Mouse (Mus musculus): Measurements from ENCODE around the gene Krt1. TPM values are rescaled to one million over a fixed set of nuclear protein-coding genes. Genes with fewer than 3 reads are reported as not detected.

Krt1 gene
- polyA plus RNA-seq, 1 experiment: not detected

DNA sequence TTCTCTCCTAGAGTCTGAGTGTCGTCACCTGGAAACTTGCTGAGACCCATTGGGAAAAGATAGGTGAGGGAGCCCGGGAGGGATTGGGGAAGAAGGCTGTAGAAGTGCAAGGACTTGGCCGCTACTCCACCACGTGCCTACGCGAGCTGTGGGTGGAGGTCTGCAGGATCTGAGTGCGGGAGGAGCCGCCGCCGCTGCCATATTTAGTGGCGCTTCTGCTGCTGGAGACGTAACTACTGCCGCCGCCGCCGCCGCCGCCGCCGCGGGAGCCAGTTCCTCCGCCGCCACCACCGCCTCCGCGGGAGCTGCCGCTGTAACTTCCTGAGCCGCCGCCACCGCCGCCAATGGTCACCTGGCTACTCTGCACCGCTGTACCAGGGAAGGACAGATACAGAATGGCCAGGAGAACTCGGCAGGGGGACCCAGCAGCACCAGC, 9.2 kb upstream of the Krt1 start:
- peaks cover 84% of the 10 kb centered on the region for H3K27me3 ChIP-seq (replicated peaks)
- H3K4me3 ChIP-seq (replicated peaks): peak overlapping the region; percentile 78
- no peaks in the 10 kb centered on the region for H3K9me3 ChIP-seq
- no peaks in the 10 kb centered on the region for H3K36me3 ChIP-seq (replicated peaks; ENCODE audit: low read length)
- TF ChIP-seq GATA1 (IDR thresholded peaks at IDR 0.05; ENCODE audit: borderline replicate concordance, low read length) (no peak), FLI1 (IDR thresholded peaks at IDR 0.05; ENCODE audit: low read length) (no peak)
- peaks cover 7% of the 10 kb centered on the region; the same call in 1 of the 2 replicates for H3K4me1 ChIP-seq

DNA sequence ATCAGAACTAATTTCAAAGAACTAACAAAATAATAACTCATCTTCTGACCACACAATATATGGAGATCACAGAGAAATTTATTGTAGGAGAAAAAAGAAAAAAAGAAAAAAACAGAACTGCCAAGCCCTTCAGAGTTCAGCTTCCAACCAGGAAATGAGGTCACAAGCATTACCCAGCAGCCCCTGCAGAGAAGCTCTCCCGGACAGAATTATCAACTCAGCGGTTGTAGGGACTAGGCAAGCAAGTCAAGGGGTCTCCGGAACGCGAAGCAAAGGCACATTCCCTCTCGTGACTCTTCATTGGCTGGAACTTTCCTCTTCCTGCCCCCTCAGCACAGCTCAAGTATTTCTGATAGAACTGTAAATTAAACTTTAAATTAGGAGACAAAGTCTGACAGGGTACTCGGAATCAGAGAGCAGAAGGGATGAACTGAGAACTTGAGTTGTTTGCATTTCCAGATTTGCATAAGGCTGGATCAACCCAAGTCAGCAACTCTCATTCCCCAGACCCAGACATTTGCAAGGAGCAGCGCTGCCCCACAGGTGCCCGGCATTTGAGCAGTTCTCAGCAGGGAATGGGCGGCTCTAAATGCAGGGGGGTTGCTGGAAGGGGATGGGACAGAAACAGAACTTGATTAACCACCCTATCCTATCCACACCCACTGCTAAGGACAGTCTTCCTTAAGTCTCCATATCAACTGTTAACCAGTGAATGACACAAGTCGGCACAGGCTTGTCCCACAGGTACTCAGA, 8.3 kb upstream of the Krt1 start:
- Histone ChIP-seq H3K27me3 (replicated peaks) (peaks cover 88% of the 10 kb centered on the region), H3K4me1 (peaks cover 7% of the 10 kb centered on the region; the same call in 1 of the 2 replicates)

DNA sequence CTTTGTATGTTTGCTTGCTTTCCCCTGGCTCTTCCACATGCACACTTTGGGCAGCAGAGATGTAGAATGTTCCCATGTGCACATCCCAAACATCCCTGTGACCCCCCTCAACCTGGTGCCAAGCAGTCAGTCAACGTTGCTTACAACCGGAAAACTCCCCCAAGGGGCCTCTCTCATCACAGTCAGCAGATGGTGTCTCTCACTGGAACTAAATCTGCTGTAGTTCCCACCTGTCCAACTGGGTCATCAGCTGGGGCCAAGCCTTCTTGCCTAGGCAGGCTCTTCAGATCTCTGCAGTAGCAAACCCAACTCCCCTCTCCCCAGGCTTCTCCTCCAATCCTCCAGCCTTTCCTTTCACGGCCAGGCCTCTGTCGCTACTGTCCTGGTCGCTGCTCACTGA, 6.1 kb upstream of the Krt1 start:
- Histone ChIP-seq H3K4me3 (replicated peaks) (no peak overlapping the region), H3K36me3 (replicated peaks; ENCODE audit: low read length) (no peaks in the 10 kb centered on the region), H3K9me3 (no peaks in the 10 kb centered on the region), H3K27me3 (replicated peaks) (peaks cover 91% of the 10 kb centered on the region), H3K4me1 (peaks cover 7% of the 10 kb centered on the region; the same call in 1 of the 2 replicates)
- no peak for TF ChIP-seq GATA1 (IDR thresholded peaks at IDR 0.05; ENCODE audit: borderline replicate concordance, low read length)
- TF ChIP-seq FLI1 (IDR thresholded peaks at IDR 0.05; ENCODE audit: low read length): no peak

More for the DNA sequence above, 8.3 kb upstream of the Krt1 start:
- Histone ChIP-seq H3K9me3 (no peaks in the 10 kb centered on the region), H3K36me3 (replicated peaks; ENCODE audit: low read length) (no peaks in the 10 kb centered on the region), H3K4me3 (replicated peaks) (no peak overlapping the region)
- no peak for TF ChIP-seq GATA1 (IDR thresholded peaks at IDR 0.05; ENCODE audit: borderline replicate concordance, low read length)
- no peak for TF ChIP-seq FLI1 (IDR thresholded peaks at IDR 0.05; ENCODE audit: low read length)

DNA sequence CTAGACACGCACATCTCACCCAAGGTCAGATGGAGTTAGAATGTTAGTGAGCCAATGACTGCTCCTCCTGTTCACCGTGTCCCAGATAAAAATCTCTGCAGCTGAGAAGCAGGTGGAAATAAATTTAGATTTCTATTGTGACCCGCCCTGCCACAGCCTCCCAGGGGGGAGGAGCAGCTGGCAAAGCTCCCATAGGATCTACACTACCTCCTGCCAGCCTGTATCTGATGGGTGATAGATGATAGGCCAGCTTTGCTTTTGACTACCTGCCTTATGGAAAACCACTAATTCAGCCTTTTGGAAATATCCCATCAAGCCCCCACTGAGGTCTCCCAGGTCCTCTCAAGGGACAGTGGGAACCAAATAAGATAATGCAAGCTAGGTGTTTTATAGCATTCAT, 5.1 kb upstream of the Krt1 start:
- TF ChIP-seq FLI1 (IDR thresholded peaks at IDR 0.05; ENCODE audit: low read length) (no peak), GATA1 (IDR thresholded peaks at IDR 0.05; ENCODE audit: borderline replicate concordance, low read length) (no peak)
- Histone ChIP-seq H3K9me3 (no peaks in the 10 kb centered on the region), H3K36me3 (replicated peaks; ENCODE audit: low read length) (no peaks in the 10 kb centered on the region), H3K27me3 (replicated peaks) (peaks cover 87% of the 10 kb centered on the region), H3K4me3 (replicated peaks) (no peak overlapping the region), H3K4me1 (peaks cover 7% of the 10 kb centered on the region; the same call in 1 of the 2 replicates)

DNA sequence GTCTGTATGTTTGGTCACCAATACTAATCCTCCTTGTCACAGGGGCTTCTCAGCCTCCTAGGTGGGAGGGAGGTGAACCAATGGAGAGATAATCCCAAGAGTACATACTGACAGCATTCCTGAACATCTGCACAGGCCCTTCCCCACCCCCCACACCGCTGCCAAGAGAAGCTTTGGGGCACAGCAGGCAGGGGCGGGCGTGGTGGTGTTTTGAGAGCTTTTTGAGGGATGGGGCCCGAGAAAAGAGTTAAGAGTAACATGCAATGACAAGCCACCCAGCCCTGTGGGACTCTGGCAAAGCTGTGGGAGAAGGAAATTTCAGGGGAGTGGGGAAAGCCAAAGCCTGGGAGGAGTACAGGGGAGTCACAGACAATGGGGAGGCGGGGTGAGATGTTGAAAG, 3.7 kb upstream of the Krt1 start:
- Histone ChIP-seq H3K4me3 (replicated peaks) (no peak overlapping the region), H3K4me1 (no peaks in the 10 kb centered on the region; the same call in 1 of the 2 replicates), H3K36me3 (replicated peaks; ENCODE audit: low read length) (no peaks in the 10 kb centered on the region), H3K9me3 (no peaks in the 10 kb centered on the region), H3K27me3 (replicated peaks) (peaks cover 80% of the 10 kb centered on the region)
- TF ChIP-seq GATA1 (IDR thresholded peaks at IDR 0.05; ENCODE audit: borderline replicate concordance, low read length) (no peak), FLI1 (IDR thresholded peaks at IDR 0.05; ENCODE audit: low read length) (no peak)

DNA sequence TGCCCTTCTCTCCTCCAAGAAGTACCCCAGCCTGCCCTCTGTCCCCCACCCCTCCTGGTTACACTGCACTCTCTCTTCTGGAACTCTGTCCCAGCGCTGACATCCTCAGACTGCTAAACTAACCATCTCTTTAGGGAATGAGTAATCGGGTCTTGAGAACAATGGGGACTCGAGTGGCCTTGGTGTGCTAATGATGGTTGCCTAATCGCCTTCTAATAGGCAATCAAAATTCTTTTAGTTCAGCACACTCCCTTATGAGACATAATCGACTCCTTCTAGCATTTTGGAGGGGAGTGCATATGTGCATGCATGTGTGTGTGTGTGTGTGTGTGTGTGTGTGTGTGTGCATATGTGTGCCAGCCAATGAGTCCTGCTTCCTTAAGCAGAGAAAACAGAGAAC, 2.0 kb upstream of the Krt1 start:
- H3K9me3 ChIP-seq: no peaks in the 10 kb centered on the region
- TF ChIP-seq FLI1 (IDR thresholded peaks at IDR 0.05; ENCODE audit: low read length) (no peak), GATA1 (IDR thresholded peaks at IDR 0.05; ENCODE audit: borderline replicate concordance, low read length) (no peak)
- no peak overlapping the region for H3K4me3 ChIP-seq (replicated peaks)
- no peaks in the 10 kb centered on the region for H3K4me1 ChIP-seq
- peaks cover 79% of the 10 kb centered on the region for H3K27me3 ChIP-seq (replicated peaks)
- H3K36me3 ChIP-seq (replicated peaks; ENCODE audit: low read length): no peaks in the 10 kb centered on the region

DNA sequence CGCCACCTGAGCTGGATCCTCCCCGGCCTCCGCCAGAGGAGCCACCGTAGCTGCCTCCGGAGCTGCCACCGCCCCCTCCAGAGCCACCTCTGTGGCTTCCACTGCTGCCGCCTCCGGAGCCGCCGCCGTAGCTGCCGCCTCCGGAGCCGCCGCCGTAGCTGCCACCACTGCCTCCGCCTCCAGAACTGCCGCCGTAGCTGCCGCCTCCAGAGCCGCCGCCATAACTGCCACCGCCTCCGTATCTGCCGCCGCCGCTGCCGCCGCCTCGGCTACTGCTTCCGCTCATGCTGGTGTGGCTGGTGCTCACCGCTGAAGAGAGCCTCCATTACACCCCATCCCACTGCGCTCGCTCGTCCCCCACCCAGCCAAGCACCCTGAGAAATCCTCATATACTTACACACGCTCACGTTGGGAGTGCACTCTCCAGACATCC, 4.6 kb downstream of the Krt1 start:
- H3K9me3 ChIP-seq: no peaks in the 10 kb centered on the region
- H3K4me3 ChIP-seq (replicated peaks): peak overlapping the region; percentile 81
- no peaks in the 10 kb centered on the region for H3K36me3 ChIP-seq (replicated peaks; ENCODE audit: low read length)
- H3K4me1 ChIP-seq: peaks cover 12% of the 10 kb centered on the region
- peaks cover 76% of the 10 kb centered on the region for H3K27me3 ChIP-seq (replicated peaks)
- TF ChIP-seq FLI1 (IDR thresholded peaks at IDR 0.05; ENCODE audit: low read length) (no peak), GATA1 (IDR thresholded peaks at IDR 0.05; ENCODE audit: borderline replicate concordance, low read length) (no peak)

DNA sequence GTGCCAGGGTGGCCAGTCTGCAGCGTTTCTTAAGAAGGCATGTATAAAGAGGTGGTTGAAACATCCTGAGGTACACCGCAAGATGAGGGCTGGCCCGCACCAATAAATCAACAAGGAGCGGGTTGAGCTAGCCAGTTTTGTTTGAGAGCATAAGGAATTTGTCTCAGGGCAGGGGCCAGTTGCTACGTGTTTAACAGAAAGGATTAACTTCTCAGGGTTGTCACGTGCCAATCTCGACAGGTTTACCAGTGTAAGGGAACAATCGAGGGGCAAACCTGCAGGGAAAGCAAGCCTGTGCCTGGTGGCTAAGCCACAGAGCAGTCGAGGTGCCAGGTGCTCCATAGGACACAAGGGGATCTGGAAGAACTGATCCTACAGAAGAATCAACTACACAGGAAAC, 7.4 kb downstream of the Krt1 start:
- Histone ChIP-seq H3K36me3 (replicated peaks; ENCODE audit: low read length) (no peaks in the 10 kb centered on the region), H3K4me1 (peaks cover 12% of the 10 kb centered on the region), H3K9me3 (no peaks in the 10 kb centered on the region), H3K27me3 (replicated peaks) (peaks cover 78% of the 10 kb centered on the region), H3K4me3 (replicated peaks) (no peak overlapping the region)
- no peak for TF ChIP-seq FLI1 (IDR thresholded peaks at IDR 0.05; ENCODE audit: low read length)
- TF ChIP-seq GATA1 (IDR thresholded peaks at IDR 0.05; ENCODE audit: borderline replicate concordance, low read length): no peak

DNA sequence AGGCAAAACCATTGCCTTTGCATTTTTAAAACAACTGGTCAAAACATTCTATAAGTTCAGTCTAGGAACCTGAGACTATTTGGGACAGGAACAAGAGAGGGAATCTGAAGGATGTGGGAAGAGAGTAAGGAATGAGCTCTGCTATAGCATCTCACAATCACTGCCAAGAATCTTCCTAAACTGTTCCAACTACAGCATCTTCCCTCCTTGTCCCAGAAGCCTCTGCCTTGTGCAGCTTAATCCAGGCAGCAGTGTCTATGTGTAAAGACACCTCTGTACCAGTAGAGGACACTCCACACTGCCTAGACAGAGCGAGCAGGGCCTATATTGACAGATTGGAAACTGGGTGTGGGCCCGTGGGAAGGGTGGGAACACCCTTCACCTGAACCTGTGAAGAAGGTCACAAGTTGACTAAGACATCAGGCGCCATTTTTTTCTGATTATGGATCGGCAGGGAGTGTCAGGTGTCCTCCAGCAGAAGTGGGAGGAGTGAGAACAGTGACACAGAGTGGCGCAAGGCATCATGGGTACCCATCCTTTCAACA, 15.7 kb downstream of the Krt1 start:
- TF ChIP-seq GATA1 (IDR thresholded peaks at IDR 0.05; ENCODE audit: borderline replicate concordance, low read length) (no peak), FLI1 (IDR thresholded peaks at IDR 0.05; ENCODE audit: low read length) (no peak)
- peaks cover 4% of the 10 kb centered on the region; the same call in 1 of the 2 replicates for H3K4me1 ChIP-seq
- H3K27me3 ChIP-seq (replicated peaks): peaks cover 53% of the 10 kb centered on the region
- no peak overlapping the region for H3K4me3 ChIP-seq (replicated peaks)
- no peaks in the 10 kb centered on the region for H3K36me3 ChIP-seq (replicated peaks; ENCODE audit: low read length)
- H3K9me3 ChIP-seq: no peaks in the 10 kb centered on the region

DNA sequence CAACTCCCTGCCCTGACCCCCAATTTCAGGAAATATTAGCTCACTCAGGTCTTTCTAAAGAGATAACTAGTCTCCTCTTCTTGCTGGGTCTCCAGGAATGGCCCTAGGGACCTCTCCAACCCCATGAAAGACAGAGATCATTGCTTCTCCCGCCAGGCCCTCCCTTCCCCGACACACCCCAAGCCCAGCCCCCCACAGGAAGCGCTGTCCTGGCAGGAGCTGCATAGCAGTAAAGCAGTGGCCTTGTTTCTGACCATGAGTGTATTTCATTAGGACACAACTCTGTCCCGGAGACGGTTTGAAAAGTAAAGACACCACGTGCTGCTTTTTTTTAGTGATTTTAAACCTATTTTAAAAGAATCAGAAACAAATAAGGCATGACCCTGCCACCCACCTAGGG, 17.5 kb downstream of the Krt1 start:
- Histone ChIP-seq H3K9me3 (no peaks in the 10 kb centered on the region), H3K4me1 (peaks cover 4% of the 10 kb centered on the region; the same call in 1 of the 2 replicates), H3K27me3 (replicated peaks) (peaks cover 47% of the 10 kb centered on the region), H3K36me3 (replicated peaks; ENCODE audit: low read length) (no peaks in the 10 kb centered on the region), H3K4me3 (replicated peaks) (no peak overlapping the region)
- no peak for TF ChIP-seq GATA1 (IDR thresholded peaks at IDR 0.05; ENCODE audit: borderline replicate concordance, low read length)
- no peak for TF ChIP-seq FLI1 (IDR thresholded peaks at IDR 0.05; ENCODE audit: low read length)

All from megakaryocyte, embryonic 14.5 days (primary cell).